Mouse (Mus musculus): ENCODE results near the gene Ube2d1. TPM values are rescaled to one million over a fixed set of nuclear protein-coding genes. Genes with fewer than 3 reads are reported as not detected.

Ube2d1 gene
- polyA plus RNA-seq, 1 experiment from 2014 or later = 43.7 TPM

- peak; percentile 60 for ATAC-seq
- Histone ChIP-seq H3K4me2 (ENCODE audit: low read depth, low read length) (no peak overlapping the region), H3K36me3 (ENCODE audit: control insufficient read depth, insufficient read depth, low read length) (peaks cover 6% of the 10 kb centered on the region; the same call in 1 of the 2 replicates), H3K4me3 (ENCODE audit: low read length) (no peak overlapping the region), H3K4me1 (ENCODE audit: control insufficient read depth, insufficient read depth, low read length) (no peaks in the 10 kb centered on the region), H3K27me3 (replicated peaks; ENCODE audit: control insufficient read depth, insufficient read depth, low read length) (no peaks in the 10 kb centered on the region), H3K9ac (ENCODE audit: low read depth, low read length) (no peak overlapping the region), H3K27ac (ENCODE audit: low read length) (no peak overlapping the region), H3K9me3 (ENCODE audit: control insufficient read depth, low read length) (no peaks in the 10 kb centered on the region)
- 19% methylated on average over 8 of the region's 8 CpGs for WGBS
These were observed 66.7 kb downstream of the Ube2d1 start for GRCm38 (mm10) chr10:71218228-71218892.

GRCm38 (mm10) chr10:71215996-71216395 is 69.1 kb downstream of the Ube2d1 start:
- no peak for ATAC-seq
- H3K4me3 ChIP-seq (ENCODE audit: low read length) = no peak overlapping the region
- no peaks in the 10 kb centered on the region for H3K27me3 ChIP-seq (replicated peaks; ENCODE audit: control insufficient read depth, insufficient read depth, low read length)
- H3K4me2 ChIP-seq (ENCODE audit: low read depth, low read length) = no peak overlapping the region
- H3K36me3 ChIP-seq (ENCODE audit: control insufficient read depth, insufficient read depth, low read length) = no peaks in the 10 kb centered on the region
- 74% methylated on average over 9 of the region's 9 CpGs for WGBS
- H3K27ac ChIP-seq (ENCODE audit: low read length) = no peak overlapping the region
- H3K4me1 ChIP-seq (ENCODE audit: control insufficient read depth, insufficient read depth, low read length) = no peaks in the 10 kb centered on the region
- H3K9ac ChIP-seq (ENCODE audit: low read depth, low read length) = no peak overlapping the region
- no peaks in the 10 kb centered on the region for H3K9me3 ChIP-seq (ENCODE audit: control insufficient read depth, low read length)

Other genes with a start within 250 kb of the Ube2d1 start
- gene Bicc1, start 125.6 kb downstream of the Ube2d1 start, polyA plus RNA-seq (2015; fragmentation: Nextera tagmentation; extraction: Ambion mirVana) = 11.8 and 12.6 TPM in 2 replicates
- gene Tfam, start 47.0 kb downstream of the Ube2d1 start, polyA plus RNA-seq (2015; fragmentation: Nextera tagmentation; extraction: Ambion mirVana) = 70.7 and 76.5 TPM in 2 replicates
- gene Cisd1, start 59.7 kb upstream of the Ube2d1 start, polyA plus RNA-seq (2015; fragmentation: Nextera tagmentation; extraction: Ambion mirVana) = 125 and 134 TPM in 2 replicates
- 25.4 and 32.6 TPM in 2 replicates for gene Ipmk, start 62.5 kb upstream of the Ube2d1 start, polyA plus RNA-seq (2015; fragmentation: Nextera tagmentation; extraction: Ambion mirVana)